Mouse (Mus musculus) liver, embryonic 14.5 days (tissue): ENCODE measurements at regions not wholly inside any gene's neighbourhood (a gene's known extent, or its start where the extent isn't known, plus 50 kb on each side); places are given as distances from the start of the nearest gene placed in this dataset.

Experiments
- CTCF ChIP-seq: IDR thresholded peaks from 2 replicates; pipeline ENCODE4 v1.5.1; 2016; ENCODE audit warnings: antibody characterized with exemption, low read depth, control low read depth
- EP300 ChIP-seq: IDR thresholded peaks from 2 replicates; pipeline ENCODE4 v1.6.1; 2016; ENCODE audit warnings: antibody characterized with exemption, low read depth

- TF ChIP-seq EP300 (no peak), CTCF (no peak)
These were observed 54.8 kb downstream of the H2al2a start for GRCm38 (mm10) chr2:17941921-17942320.
